Mouse (Mus musculus) neural tube, embryonic 14.5 days (tissue): Measurements from ENCODE around the gene Rtn1. TPM values are rescaled to one million over a fixed set of nuclear protein-coding genes. Genes with fewer than 3 reads are reported as not detected.
A peak's percentile ranks its signal among the peaks of the same experiment; 100 is the strongest.

ENCODE experiments used
- ATAC-seq: fragments of 200-750 bp; cut with Nextera tagmentation; 2 replicates; pipeline ENCODE4 v1.8.0; 2017; ENCODE audit warnings: low read depth, mild to moderate bottlenecking, moderate TSS enrichment, moderate library complexity
- H3K27ac ChIP-seq: fragments of 300-500 bp; sonication (generic); 2 replicates; pipeline ENCODE4 v1.5.1; 2014; ENCODE audit warnings: low read depth, mild to moderate bottlenecking, control low read depth, low read length, moderate library complexity, mixed read lengths
- H3K27me3 ChIP-seq: fragments of 300-500 bp; sonication (generic); 2 replicates; pipeline ENCODE4 v1.6.1; 2014; ENCODE audit warnings: low read length; ENCODE audit not compliant: control insufficient read depth, insufficient read depth
- H3K36me3 ChIP-seq: fragments of 300-500 bp; sonication (generic); 2 replicates; pipeline ENCODE4 v1.6.1; 2014; ENCODE audit warnings: low read length, mixed read lengths; ENCODE audit not compliant: control insufficient read depth, insufficient read depth
- H3K4me1 ChIP-seq: fragments of 300-500 bp; sonication (generic); 2 replicates; pipeline ENCODE4 v1.6.1; 2014; ENCODE audit warnings: low read length; ENCODE audit not compliant: control insufficient read depth, insufficient read depth
- H3K4me2 ChIP-seq: fragments of 300-500 bp; sonication (generic); 2 replicates; pipeline ENCODE4 v1.6.1; 2014; ENCODE audit warnings: mild to moderate bottlenecking, low read depth, low read length, control low read depth
- H3K4me3 ChIP-seq: fragments of 300-500 bp; sonication (generic); 2 replicates; pipeline ENCODE4 v1.5.1; 2014; ENCODE audit warnings: low read depth, low read length, control low read depth, mixed read lengths
- H3K9ac ChIP-seq: fragments of 300-500 bp; sonication (generic); replicated peaks from 2 replicates; pipeline ENCODE4 v1.6.1; 2014; ENCODE audit warnings: low read depth, mild to moderate bottlenecking, control low read depth, low read length, mixed read lengths
- H3K9me3 ChIP-seq: fragments of 300-500 bp; sonication (generic); 2 replicates; pipeline ENCODE4 v1.6.1; 2016; ENCODE audit warnings: low read length; ENCODE audit not compliant: control insufficient read depth
- WGBS: fragments of 180-500 bp; shearing (Covaris S2); extraction: QIAGEN DNeasy Blood & Tissue Kit; methylation state at CpG from one replicate; pipeline ENCODE4 v1.1.7; 2014; 5-methylcytosine and 5-hydroxymethylcytosine counted together
- polyA plus RNA-seq: library from polyadenylated mRNA; unstranded; fragments of >200 nt; fragmentation: Nextera tagmentation; extraction: Ambion mirVana; gene quantifications from 2 replicates; pipeline ENCODE4 v1.2.1, GENCODE M21; 2014

Rtn1 gene
- polyA plus RNA-seq, 1 experiment from 2014 or later = 3,331 TPM

- 56% methylated on average over 4 of the region's 4 CpGs for WGBS
- H3K4me2 ChIP-seq = no peak overlapping the region
- no peak for ATAC-seq
Measured at GRCm38 (mm10) chr12:72323778-72324177, 85.1 kb downstream of the Rtn1 start.

GRCm38 (mm10) chr12:72315732-72316465 lies 93.0 kb downstream of the Rtn1 start:
- ATAC-seq = peak; percentile 41; the same call in 1 of the 2 replicates
- Histone ChIP-seq H3K4me2 (no peak overlapping the region), H3K36me3 (no peaks in the 10 kb centered on the region), H3K4me3 (no peak overlapping the region), H3K4me1 (0 out of 2 replicates have a peak, but pooled peaks cover 5% of the 10 kb centered on the region), H3K27ac (no peak overlapping the region), H3K9me3 (no peaks in the 10 kb centered on the region), H3K27me3 (no peaks in the 10 kb centered on the region), H3K9ac (no peak overlapping the region)
- 52% methylated on average over 15 of the region's 15 CpGs for WGBS

More at GRCm38 (mm10) chr12:72323778-72324177, 85.1 kb downstream of the Rtn1 start:
- Histone ChIP-seq H3K9ac (no peak overlapping the region), H3K27ac (no peak overlapping the region), H3K9me3 (no peaks in the 10 kb centered on the region), H3K4me3 (no peak overlapping the region), H3K4me1 (no peaks in the 10 kb centered on the region), H3K36me3 (no peaks in the 10 kb centered on the region), H3K27me3 (no peaks in the 10 kb centered on the region)

- Histone ChIP-seq H3K27me3 (no peaks in the 10 kb centered on the region), H3K9me3 (no peaks in the 10 kb centered on the region), H3K9ac (no peak overlapping the region), H3K36me3 (no peaks in the 10 kb centered on the region), H3K27ac (no peak overlapping the region), H3K4me2 (no peak overlapping the region), H3K4me1 (0 out of 2 replicates have a peak, but pooled peaks cover 4% of the 10 kb centered on the region), H3K4me3 (no peak overlapping the region)
- 89% methylated on average over 6 of the region's 6 CpGs for WGBS
- ATAC-seq = no peak
Measured at GRCm38 (mm10) chr12:72310818-72311217, 98.0 kb downstream of the Rtn1 start.

GRCm38 (mm10) chr12:72308506-72308905 lies 100.3 kb downstream of the Rtn1 start:
- Histone ChIP-seq H3K4me1 (0 out of 2 replicates have a peak, but pooled peaks cover 6% of the 10 kb centered on the region), H3K27me3 (no peaks in the 10 kb centered on the region), H3K4me3 (no peak overlapping the region), H3K27ac (no peak overlapping the region), H3K36me3 (no peaks in the 10 kb centered on the region), H3K9me3 (no peaks in the 10 kb centered on the region), H3K4me2 (no peak overlapping the region), H3K9ac (no peak overlapping the region)
- WGBS = 92% methylated on average over 8 of the region's 8 CpGs
- no peak for ATAC-seq

GRCm38 (mm10) chr12:72306281-72306680 lies 102.6 kb downstream of the Rtn1 start:
- WGBS = 89% methylated on average over 11 of the region's 11 CpGs
- no peak overlapping the region for H3K9ac ChIP-seq
- no peak for ATAC-seq

GRCm38 (mm10) chr12:72305421-72305820 lies 103.4 kb downstream of the Rtn1 start:
- no peak for ATAC-seq
- no peaks in the 10 kb centered on the region for H3K9me3 ChIP-seq
- no peaks in the 10 kb centered on the region for H3K36me3 ChIP-seq
- no peak overlapping the region for H3K4me3 ChIP-seq
- 0 out of 2 replicates have a peak, but pooled peaks cover 6% of the 10 kb centered on the region for H3K4me1 ChIP-seq
- H3K9ac ChIP-seq = no peak overlapping the region
- H3K4me2 ChIP-seq = no peak overlapping the region
- no peaks in the 10 kb centered on the region for H3K27me3 ChIP-seq
- no peak overlapping the region for H3K27ac ChIP-seq
- WGBS = 57% methylated on average over 5 of the region's 5 CpGs

More at GRCm38 (mm10) chr12:72306281-72306680, 102.6 kb downstream of the Rtn1 start:
- Histone ChIP-seq H3K4me3 (no peak overlapping the region), H3K4me2 (no peak overlapping the region), H3K4me1 (0 out of 2 replicates have a peak, but pooled peaks cover 6% of the 10 kb centered on the region), H3K27me3 (no peaks in the 10 kb centered on the region), H3K9me3 (no peaks in the 10 kb centered on the region), H3K27ac (no peak overlapping the region), H3K36me3 (no peaks in the 10 kb centered on the region)

- Histone ChIP-seq H3K9ac (no peak overlapping the region), H3K27ac (no peak overlapping the region), H3K4me1 (0 out of 2 replicates have a peak, but pooled peaks cover 6% of the 10 kb centered on the region), H3K4me3 (no peak overlapping the region), H3K27me3 (no peaks in the 10 kb centered on the region), H3K9me3 (no peaks in the 10 kb centered on the region), H3K36me3 (no peaks in the 10 kb centered on the region), H3K4me2 (no peak overlapping the region)
- WGBS = 15% methylated on average over 5 of the region's 5 CpGs
- peak; percentile 46; the same call in 1 of the 2 replicates for ATAC-seq
Measured at GRCm38 (mm10) chr12:72304985-72305384, 103.9 kb downstream of the Rtn1 start.

- Histone ChIP-seq H3K4me1 (0 out of 2 replicates have a peak, but pooled peaks cover 6% of the 10 kb centered on the region), H3K36me3 (no peaks in the 10 kb centered on the region), H3K4me2 (no peak overlapping the region), H3K27me3 (no peaks in the 10 kb centered on the region), H3K9me3 (no peaks in the 10 kb centered on the region), H3K4me3 (no peak overlapping the region), H3K9ac (no peak overlapping the region), H3K27ac (no peak overlapping the region)
- 20% methylated on average over 5 of the region's 5 CpGs for WGBS
- no peak for ATAC-seq
Measured at GRCm38 (mm10) chr12:72304347-72304688, 104.5 kb downstream of the Rtn1 start.

GRCm38 (mm10) chr12:72303624-72304346 lies 105.1 kb downstream of the Rtn1 start:
- H3K36me3 ChIP-seq = no peaks in the 10 kb centered on the region
- H3K9me3 ChIP-seq = no peaks in the 10 kb centered on the region
- ATAC-seq = no peak
- no peaks in the 10 kb centered on the region for H3K27me3 ChIP-seq
- 0 out of 2 replicates have a peak, but pooled peaks cover 6% of the 10 kb centered on the region for H3K4me1 ChIP-seq
- no peak overlapping the region for H3K4me3 ChIP-seq
- H3K27ac ChIP-seq = no peak overlapping the region
- no peak overlapping the region for H3K9ac ChIP-seq
- no peak overlapping the region for H3K4me2 ChIP-seq
- WGBS = 70% methylated on average over 37 of the region's 37 CpGs
